Mouse (Mus musculus) bone marrow macrophage, adult 2 months (primary cell): Measurements from ENCODE around the gene Tmem210. TPM values are rescaled to one million over a fixed set of nuclear protein-coding genes. Genes with fewer than 3 reads are reported as not detected.

Source experiments
- H3K27ac ChIP-seq: 2 replicates; pipeline ENCODE4 v1.5.1; 2012; ENCODE audit warnings: low read depth, low read length; ENCODE audit not compliant: insufficient read depth
- H3K4me1 ChIP-seq: 2 replicates; pipeline ENCODE4 v1.6.1; 2012; ENCODE audit warnings: low read length; ENCODE audit not compliant: control insufficient read depth, insufficient read depth
- H3K4me3 ChIP-seq: 2 replicates; pipeline ENCODE4 v1.5.1; 2012; ENCODE audit warnings: mild to moderate bottlenecking, low read length, moderate library complexity; ENCODE audit not compliant: insufficient read depth
- CTCF ChIP-seq: IDR thresholded peaks from 2 replicates; pipeline ENCODE4 v1.5.1; 2012; ENCODE audit warnings: low read depth, mild to moderate bottlenecking, low read length, moderate library complexity
- POLR2A ChIP-seq: IDR thresholded peaks from 2 replicates; pipeline ENCODE4 v1.6.1; 2012; ENCODE audit warnings: mild to moderate bottlenecking, low read depth, low read length, borderline replicate concordance
- polyA plus RNA-seq: library from polyadenylated mRNA; stranded (reverse); fragments of >200 nt; gene quantifications from 2 replicates; pipeline ENCODE4 v1.2.4, GENCODE M21; 2012; ENCODE audit not compliant: missing spikeins, insufficient read depth, insufficient read length

Gene Tmem210
- not detected in 2 replicates for polyA plus RNA-seq

DNA sequence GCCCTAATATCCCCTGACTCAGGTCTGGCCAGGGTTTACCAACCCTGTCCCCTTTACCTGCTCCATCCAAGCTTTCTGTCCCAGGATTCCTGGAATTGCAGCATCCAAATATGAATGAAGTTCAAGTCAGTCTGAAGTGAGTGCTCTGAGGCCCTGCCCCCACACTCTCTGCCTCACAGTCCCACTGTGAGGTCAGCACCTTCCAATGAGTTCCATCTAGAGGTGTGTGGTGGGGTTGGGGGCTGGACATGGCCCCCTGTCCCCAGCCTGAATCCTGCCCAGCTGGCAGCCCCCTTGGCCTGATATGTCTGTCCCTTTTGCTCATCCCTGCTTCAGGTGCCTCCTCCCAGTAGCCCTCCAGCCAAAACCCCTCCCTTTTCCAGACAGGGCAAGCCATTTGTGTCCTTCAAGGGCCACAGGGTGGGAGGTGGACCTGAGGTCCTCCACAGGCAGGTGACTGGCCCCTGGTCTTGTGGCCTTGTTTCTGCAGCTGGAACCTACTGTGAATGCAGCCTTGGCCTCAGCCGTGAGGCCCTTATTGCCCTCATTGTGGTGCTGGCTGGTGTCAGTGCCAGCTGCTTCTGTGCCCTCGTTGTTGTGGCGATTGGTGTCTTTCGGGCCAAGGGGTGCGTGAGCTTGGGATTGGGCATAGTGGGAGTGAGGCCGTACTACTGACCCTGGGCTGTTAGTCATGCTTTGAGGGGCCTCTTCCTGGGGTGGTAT is at the start of gene Tmem210:
TSS of gene Tmem210 (plus strand) at position 219 of the 723 bp plus-strand sequence.
- Histone ChIP-seq H3K27ac (no peak within 1 kb of the TSS), H3K4me1 (no peaks in the 10 kb centered on the region), H3K4me3 (no peak within 1 kb of the TSS)
- TF ChIP-seq CTCF (no peak), POLR2A (no peak)

DNA sequence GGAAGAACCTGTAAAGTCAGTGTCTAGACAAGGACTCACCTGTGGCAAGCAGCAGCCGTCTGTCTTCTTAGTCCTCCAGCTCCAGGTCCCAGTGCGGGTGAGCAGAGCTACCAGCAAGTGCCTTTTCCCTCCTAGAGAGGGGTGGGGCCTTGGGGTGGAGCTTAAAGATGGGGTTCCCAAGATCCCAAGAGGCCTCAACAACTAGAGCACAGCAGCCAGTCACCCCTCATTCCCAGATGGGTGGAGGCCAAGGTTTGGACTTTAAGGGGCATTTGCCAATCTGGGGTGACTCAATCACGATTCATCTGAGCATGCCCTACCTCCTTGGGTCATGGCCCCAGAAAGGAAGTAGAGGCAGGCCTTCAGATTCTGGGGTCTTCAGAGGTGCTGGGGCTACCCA is 48.2 kb upstream of the Tmem210 start:
- no peak for TF ChIP-seq POLR2A
- 0 out of 2 replicates have a peak, but pooled peaks have one; percentile 12 for TF ChIP-seq CTCF
- Histone ChIP-seq H3K4me1 (peaks cover 13% of the 10 kb centered on the region; the same call in 1 of the 2 replicates), H3K27ac (no peak overlapping the region), H3K4me3 (no peak overlapping the region)

DNA sequence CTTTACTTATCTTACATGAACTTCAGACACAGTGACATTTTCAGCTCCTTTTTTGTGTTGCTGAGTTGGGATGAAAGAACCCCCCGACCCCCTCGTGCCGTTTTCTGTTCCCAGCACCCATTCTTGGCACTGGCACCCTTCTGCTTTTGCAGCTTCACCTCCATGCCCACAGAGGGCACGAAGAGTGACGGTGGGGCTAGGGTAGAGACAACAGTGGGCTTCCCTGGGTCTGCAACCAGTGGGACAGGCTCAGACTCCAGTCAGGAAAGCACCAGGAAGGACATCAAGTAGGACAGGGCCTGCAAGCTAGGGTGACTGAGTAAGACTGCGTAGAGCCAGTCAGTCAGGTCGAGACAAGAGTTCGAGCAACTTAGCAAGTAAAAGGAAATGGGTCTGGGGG is 47.6 kb upstream of the Tmem210 start:
- TF ChIP-seq CTCF: no peak
- TF ChIP-seq POLR2A: no peak
- H3K4me3 ChIP-seq: peak overlapping the region; percentile 43
- H3K4me1 ChIP-seq: peaks cover 13% of the 10 kb centered on the region; the same call in 1 of the 2 replicates
- no peak overlapping the region for H3K27ac ChIP-seq

DNA sequence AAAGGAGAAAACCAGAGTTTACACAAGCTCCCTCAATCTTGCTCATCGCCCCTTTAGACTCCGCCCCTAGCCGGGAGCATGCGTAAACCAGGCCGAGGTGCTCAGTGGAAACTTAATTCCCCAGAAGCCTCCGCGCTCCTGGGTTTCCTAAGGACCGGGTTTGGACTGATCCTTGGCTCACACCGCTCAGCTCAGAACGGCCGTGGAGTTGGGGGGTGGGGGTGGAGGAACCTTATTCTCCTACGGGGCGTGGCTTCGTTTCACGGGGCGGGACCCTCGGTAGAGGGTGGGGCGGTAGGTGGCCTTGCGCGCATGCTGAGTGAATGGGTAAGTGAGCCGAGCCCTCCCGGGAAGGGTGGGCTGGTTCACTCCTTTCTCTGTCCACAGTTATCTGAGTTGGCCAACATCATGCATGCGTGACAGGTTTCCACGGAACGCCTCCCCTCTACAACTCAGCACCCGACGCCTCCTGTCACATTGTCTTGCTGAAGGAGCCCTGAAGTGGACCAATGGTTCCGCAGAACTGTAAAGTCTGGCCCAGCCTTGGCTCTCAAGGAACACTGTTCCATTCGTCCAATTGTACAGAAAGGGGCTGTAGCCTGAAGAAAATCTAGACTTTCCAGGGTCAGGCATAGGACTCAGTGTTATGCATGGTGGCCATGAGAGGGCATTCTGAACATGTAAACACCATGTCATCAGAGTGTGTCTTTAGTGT is 47.1 kb upstream of the Tmem210 start:
- TF ChIP-seq CTCF (no peak), POLR2A (no peak)
- Histone ChIP-seq H3K27ac (no peak overlapping the region), H3K4me3 (peak overlapping the region; percentile 43), H3K4me1 (peaks cover 13% of the 10 kb centered on the region; the same call in 1 of the 2 replicates)

DNA sequence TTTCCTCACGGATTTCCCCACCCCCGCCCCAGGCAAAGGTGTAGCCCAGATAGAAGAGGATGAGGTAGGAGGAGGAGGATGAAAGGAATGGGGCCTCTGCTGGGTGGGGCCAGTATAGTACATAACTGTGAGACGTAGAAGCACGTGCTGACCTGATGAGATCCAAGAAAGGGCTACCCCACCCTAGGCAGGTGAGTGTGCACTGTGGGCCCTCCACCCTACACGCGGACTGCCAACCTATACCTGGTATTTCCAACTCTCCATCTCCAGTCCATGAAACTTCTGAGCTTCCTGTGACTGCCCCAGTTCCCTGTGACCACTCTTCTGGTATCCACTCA is 46.5 kb upstream of the Tmem210 start:
- Histone ChIP-seq H3K4me3 (peak overlapping the region; percentile 43), H3K27ac (no peak overlapping the region), H3K4me1 (peaks cover 13% of the 10 kb centered on the region; the same call in 1 of the 2 replicates)
- no peak for TF ChIP-seq POLR2A

DNA sequence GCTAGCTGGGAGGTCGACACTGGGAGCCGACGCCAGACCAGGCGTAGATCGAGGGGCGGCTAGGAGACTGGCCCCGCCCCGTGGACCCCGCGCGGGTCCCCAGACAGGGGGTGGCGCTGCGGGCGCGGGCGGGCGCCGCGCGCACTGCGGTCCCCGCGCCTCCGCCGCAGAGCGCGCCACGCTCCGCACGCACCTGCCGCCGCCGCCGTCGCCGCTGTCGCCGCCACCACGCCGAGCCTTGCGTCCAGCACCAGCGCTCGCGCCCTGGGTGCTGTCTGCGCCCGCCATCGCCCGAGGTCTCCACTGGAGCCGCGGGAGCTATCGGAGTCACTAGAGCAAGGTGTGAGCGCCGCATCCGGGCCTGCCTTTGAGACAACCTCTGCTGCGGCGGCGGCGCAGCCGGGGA is 45.8 kb upstream of the Tmem210 start, which contains the start of the genes Rnf208 and Cysrt1:
TSS of gene Rnf208 (plus strand) at position 155 of the 406 bp plus-strand sequence.
TSS of gene Cysrt1 (minus strand) at position 352 of the 406 bp plus-strand sequence.
- peaks cover 13% of the 10 kb centered on the region; the same call in 1 of the 2 replicates for H3K4me1 ChIP-seq
- H3K27ac ChIP-seq: no peak within 1 kb of the TSS
- H3K4me3 ChIP-seq: peak within 1 kb of the TSS; percentile 43
- TF ChIP-seq CTCF (no peak), POLR2A (no peak)

DNA sequence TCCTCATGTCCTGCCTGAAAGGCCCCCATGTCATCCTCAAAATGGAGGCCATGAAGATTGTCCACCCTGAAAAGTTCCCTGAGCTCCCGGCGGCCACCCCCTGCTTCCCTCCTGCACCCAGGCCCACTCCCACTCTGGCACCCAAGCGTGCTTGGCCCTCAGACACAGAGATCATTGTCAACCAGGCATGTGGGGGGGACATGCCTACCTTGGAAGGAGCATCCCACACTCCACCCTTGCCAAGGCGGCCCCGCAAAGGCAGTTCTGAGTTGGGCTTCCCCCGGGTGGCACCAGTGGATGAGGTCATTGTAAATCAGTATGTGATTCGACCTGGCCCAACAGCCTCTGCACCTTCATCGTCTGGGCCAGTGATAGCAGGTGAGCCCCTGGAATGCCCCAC is 44.6 kb upstream of the Tmem210 start:
- Histone ChIP-seq H3K4me1 (peaks cover 13% of the 10 kb centered on the region; the same call in 1 of the 2 replicates), H3K27ac (no peak overlapping the region), H3K4me3 (no peak overlapping the region)
- TF ChIP-seq POLR2A: no peak
- no peak for TF ChIP-seq CTCF

DNA sequence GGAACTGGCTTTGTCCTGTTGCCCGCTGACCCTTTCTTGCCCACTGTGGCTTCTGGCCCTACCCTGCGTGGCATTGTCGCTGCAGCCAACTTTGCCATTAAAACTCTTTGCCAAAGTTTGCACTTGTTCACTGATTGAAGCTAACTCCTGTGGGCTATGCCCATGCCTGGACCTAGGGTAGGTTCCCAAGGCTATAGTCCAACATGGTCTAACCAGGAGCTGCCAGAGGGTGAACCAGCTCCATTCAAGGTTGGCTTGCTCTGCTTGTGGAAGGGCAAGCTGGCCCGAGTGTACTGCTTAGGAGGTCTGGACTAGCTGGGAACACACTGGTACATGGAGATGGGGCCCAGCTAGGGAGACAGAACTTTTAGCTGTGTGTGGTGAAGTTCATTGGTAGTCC is 43.8 kb upstream of the Tmem210 start:
- Histone ChIP-seq H3K4me3 (no peak overlapping the region), H3K27ac (no peak overlapping the region), H3K4me1 (peaks cover 13% of the 10 kb centered on the region; the same call in 1 of the 2 replicates)
- no peak for TF ChIP-seq POLR2A
- no peak for TF ChIP-seq CTCF

DNA sequence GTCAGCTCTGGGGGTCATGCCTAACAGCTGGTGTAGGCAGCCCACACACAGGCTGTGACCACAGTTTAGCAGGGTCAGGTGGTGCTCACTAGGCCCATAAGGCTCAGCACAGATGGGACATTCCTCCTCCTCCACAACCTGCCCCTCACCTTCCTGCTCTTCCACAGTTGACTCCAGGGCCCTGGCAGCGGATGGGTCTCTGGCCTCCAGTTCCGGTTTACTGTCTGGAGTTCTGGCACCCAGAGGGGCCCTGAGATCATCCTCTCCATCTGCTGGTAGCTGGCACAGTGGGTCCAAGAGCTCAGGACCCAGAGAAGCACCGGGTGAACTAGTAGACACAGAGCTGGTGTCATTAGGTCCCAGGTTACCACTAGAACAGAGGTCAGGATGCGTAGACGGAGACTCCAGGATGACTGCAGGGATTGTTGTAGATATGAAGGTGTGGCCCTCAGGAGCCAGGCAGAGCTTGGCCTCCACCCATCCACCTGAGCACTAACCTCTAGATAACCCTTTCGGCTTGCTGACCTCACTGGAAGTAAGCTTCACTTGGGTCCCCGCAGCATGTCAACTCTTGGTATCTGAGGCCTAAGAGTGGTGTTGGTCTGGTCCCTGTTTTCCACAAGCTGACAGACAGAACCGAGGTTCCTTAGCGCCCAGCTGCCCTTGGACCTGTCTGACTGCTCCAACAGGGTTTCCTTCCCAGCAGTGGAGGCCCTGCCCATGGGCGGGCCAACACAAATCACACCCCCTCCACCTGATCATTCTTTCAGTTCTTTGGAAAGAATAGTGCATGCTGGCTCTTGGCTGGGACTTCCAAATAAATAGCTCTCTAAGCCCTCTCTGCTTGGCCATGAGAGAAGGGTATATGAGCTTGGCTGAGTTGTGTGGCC is 41.5 kb upstream of the Tmem210 start, which contains the start of gene AL732309.1:
TSS of gene AL732309.1 (minus strand) at position 681 of the 890 bp plus-strand sequence.
- no peak for TF ChIP-seq CTCF
- no peak for TF ChIP-seq POLR2A
- no peak within 1 kb of the TSS for H3K4me3 ChIP-seq
- no peak within 1 kb of the TSS for H3K27ac ChIP-seq
- peaks cover 2% of the 10 kb centered on the region; the same call in 1 of the 2 replicates for H3K4me1 ChIP-seq
